Mouse (Mus musculus) cortical plate, adult 2 months (tissue): ENCODE results near the gene Foxc1.

Experiments used
- CTCF ChIP-seq: fragments of 200-500 bp; IDR thresholded peaks from 2 replicates; pipeline ENCODE4 v1.5.1; 2011; ENCODE audit warnings: mild to moderate bottlenecking, control low read depth, low read length; ENCODE audit not compliant: insufficient read depth; ENCODE audit errors: extremely low read depth
- POLR2A ChIP-seq: fragments of 200-500 bp; IDR thresholded peaks from 2 replicates; pipeline ENCODE4 v1.6.1; 2011; ENCODE audit warnings: mild to moderate bottlenecking, low read length, control low read depth; ENCODE audit not compliant: insufficient read depth; ENCODE audit errors: extremely low read depth

DNA sequence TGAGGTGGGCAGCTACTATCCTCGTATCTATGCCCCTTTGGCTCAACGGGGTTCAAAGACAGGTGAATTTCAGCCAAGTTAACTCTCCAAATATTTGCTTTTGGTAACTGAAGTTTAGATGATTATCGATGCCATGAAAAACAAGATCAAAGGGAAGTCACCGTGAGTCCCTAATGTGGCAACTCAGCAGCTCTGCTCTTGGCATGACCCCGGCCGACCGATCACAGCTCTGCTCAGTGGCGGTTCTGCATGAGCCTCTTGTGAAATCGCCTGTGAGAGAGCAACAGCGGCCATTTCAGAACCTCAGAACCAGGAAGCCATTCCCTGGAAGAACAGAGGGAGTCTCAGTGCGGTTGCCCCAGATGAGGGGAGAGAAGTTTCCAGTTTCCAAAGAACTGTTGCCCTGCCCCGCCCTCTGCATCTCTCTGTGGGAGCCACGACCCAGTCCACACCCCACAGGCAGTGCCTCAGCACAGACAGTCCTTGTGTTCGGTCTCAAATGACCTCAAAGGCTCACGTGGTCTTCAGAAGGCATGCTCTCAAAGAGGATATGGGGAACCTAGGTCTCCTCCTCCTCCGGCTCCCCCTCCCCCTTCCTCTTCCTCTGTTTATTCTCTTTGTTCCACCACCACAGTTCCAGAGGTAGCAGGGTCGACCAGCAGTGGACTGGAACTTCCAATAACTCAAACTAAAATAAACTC lies 27.0 kb upstream of the Foxc1 start:
- TF ChIP-seq CTCF (no peak), POLR2A (no peak)
